Mouse (Mus musculus): ENCODE results near the gene Gm20708.
"Not testable (repeated sequence)": the region's sequence is repeated elsewhere in the genome, so short reads cannot be mapped to it uniquely, and the experiment has no call there.

The Gm20708 gene

DNA sequence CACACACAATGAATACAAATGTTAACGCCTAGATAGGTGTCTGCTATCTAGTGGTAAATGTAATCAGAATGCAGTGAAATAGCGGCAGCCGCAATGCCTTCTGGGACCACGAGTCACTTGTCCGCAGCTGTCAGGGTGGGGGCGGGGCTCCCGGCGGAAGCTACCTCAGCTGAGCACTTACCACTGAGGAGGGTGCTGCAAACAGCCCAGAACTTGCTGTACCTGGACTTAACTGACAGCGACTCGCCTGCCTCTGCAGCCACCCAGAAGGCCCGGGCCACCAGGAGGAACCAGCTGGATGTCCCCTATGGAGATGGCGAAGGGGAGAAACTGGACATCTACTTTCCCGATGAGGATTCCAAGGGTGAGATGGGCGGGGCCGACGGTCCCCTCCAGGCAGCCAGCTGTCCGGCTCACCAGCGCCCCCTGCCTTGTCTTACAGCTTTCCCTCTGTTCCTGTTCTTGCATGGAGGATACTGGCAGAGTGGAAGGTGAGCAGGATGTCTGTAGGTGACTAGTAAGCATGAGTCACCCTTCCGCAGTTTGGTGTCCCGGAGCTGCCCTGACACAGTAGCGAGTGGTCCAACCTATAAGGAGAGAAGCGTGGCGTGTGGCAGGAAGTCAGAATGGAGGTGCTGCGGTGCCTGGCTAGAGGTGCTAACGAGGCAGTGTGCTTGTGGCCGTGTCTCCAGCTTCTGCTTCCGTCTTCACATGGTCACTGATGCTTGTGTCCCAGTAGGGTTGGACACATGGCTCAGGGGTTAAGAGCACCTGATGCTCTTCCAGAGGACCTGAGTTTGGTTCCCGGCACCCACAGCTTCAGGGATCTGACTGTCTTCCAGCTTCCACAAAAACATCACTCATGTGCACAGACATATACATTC lies 22.9 kb downstream of the Gm20708 start:
- peak; percentile 98 for DNase-seq (ENCODE audit: low read depth, low spot score)

DNA sequence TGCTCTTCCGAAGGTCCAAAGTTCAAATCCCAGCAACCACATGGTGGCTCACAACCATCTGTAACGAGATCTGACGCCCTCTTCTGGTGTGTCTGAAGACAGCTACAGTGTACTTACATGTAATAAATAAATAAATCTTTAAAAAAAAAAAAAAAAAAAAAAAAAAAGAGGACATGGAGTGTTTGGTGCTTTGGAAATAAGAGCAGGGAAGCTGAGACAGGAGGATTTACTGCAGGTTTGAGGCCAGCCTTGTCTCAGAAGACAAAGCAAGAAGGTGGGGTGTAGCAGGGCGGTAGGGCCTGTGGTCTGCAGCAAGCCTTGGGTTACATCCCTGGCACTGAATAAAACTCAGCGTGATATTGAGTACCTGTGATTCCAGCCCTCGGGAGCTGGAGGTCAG lies 24.0 kb downstream of the Gm20708 start:
- DNase-seq (ENCODE audit: low read depth, low spot score) = not testable (repeated sequence)

DNA sequence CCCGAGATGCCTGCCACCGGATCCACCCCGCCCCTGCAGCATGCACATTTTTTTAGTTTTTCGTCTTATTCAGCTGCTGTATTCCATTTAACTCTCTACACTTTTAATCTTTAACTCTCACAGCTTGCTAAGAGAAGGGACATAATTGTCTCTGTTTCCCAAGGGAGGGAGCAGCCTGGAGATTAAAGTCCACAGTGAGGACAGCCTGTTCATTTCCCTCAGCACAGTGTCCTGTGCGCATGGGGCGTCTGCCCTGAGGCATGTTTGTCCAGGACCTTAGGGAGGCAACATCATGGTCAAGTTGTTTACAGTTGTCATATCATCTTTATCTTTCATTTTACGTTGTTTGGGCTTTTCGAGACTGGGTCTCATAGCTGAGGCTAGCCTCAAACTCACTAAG lies 24.6 kb downstream of the Gm20708 start:
- DNase-seq (ENCODE audit: low read depth, low spot score) = no peak

DNA sequence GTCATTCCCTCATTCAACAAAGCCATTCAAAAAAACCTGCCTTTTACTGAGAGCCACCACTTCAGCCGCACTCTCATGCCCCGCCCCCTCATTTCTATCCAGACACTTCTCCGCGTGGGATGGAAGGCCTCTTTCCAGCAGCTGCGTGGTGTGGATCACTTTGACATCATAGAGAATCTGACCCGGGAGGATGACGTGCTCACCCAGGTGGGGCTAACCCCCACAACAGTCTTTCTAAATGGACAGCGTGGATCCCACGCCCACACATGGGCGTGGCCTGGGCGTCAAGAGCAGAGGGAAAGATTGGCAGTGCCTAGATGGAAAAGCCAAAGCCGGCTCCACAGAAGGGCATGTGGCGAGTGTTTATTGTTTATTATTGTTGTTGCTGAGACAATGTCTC lies 26.8 kb downstream of the Gm20708 start:
- DNase-seq (ENCODE audit: low read depth, low spot score) = no peak

DNA sequence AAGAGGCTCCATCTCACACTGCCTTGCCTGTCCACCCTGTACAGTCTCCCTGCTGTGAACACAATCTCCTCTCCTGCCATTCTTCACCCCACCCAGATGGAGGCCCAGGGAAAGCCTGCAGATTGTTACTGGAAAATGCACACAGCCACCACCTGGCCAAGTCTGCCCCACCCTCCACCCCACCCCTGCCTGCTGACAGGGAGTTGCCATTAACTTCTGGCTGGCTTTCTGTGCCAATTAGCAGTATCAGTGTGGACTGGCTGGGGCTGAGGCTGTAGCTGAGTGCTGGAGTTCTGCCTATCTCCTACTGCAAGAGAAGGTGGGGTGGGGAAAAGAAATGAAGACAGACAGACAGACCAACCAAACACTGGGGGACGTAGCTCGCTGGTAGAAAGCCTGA lies 29.1 kb downstream of the Gm20708 start:
- no peak for DNase-seq (ENCODE audit: low read depth, low spot score)

DNA sequence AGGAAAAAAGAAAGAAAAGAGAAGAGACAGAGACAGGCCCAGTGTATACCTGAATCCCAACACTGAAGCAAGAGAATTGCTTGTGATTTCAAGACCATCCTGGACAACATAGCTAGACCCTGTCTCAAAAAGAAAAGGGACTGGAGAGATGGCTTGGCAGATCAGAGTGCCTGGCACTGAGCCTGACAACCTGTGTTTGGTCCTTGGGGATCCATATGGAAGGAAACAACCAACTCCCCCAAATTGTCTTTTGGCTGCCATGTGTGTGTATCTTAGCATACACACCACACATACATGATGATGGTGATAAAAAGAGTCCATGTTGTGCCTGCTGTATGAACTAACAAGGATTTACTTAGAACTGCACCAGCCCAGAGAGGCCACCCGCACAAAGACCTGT lies 29.6 kb downstream of the Gm20708 start:
- no peak for DNase-seq (ENCODE audit: low read depth, low spot score)

DNA sequence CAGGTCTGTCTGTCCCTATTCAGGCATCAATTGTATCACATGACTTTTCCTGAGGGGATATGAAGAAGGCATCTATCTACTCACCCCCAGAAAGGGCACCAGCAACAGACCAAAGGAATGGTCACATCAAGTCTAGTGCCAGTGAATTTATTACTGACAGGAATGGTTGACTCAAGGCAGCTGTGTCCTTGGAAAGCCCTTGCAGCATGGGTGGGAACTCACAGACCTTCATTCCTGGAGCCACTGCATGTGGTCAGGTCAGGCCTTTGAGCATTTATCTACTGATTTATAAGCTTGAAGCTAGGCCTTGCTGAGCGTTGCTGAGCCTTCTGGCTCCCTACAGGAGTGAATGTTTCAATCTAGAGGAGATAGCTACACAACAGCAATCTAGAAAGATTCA lies 31.4 kb downstream of the Gm20708 start:
- DNase-seq (ENCODE audit: low read depth, low spot score) = no peak

DNA sequence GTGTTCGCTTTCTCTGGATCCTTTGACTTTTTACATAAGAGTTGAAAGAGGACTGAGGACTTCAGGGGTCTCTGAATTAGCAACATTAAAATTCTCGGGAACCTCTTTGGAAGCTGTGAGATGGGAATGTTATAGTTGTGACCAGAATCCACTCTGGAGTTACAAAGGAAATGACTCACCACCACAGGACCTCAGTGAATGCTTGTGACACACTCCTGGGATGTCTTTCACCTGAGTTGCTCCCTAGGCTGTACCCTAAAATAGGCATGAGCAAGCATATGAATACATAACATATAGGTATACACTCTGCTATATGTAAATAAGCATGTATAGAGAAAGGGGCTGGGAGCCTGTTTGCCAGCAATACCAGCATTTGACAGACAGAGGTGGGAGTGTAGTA lies 34.0 kb downstream of the Gm20708 start:
- no peak for DNase-seq (ENCODE audit: low read depth, low spot score)

DNA sequence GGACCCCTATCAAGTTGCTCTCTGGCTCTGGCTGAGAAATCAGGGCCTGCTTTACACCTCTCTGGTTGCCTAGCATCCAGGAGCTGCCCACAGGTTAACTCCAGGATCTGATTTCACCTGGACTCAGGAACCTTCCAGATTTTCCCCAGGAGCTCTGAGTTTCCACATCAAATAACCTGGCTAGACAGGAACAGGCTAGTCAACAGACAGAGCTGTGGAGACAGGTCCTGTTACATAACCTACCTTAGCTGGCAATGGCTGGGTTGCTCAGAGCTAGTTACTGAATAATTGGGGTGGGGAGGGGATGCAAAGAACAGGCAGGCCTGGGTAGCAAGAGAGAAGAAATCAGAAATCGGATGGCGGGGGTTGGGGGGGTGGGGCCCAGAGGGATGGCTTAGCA lies 35.5 kb downstream of the Gm20708 start:
- DNase-seq (ENCODE audit: low read depth, low spot score) = no peak

DNA sequence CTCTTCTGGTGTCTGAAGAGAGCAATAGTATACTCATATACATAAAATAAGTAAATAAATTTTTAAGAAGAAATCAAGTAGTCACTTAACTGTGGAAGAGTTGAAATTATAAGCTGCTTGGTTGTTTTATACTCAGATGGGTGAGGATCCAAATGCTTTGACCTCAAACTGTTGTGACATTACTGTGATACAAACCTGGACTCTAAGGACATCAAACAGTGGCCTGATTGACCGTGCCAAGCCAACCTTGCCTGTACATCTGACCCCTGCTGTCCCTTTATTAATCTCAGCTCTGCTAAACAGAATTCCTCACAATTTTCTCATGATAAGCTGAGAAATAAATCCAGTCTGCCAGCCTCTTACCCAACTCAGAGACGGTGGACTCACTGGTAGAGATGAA lies 36.2 kb downstream of the Gm20708 start:
- DNase-seq (ENCODE audit: low read depth, low spot score) = no peak

DNA sequence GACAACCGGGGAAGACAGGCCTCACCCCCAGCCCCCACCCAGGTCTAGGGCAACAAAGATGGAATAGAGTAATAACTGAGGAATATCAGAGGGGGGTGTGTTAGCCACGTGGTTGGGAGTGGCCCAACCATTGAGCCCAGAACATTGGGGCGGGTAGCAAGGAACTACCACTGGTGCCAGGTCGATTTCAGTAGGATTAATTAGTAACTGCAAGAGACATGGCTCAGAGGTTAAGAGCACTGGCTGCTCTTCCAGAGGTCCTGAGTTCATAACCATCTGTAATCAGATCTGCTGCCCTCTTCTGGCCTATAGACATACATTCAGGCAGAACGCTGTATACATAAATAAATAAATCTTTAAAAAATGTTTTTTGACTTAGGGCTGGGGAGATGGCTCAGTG lies 37.2 kb downstream of the Gm20708 start:
- DNase-seq (ENCODE audit: low read depth, low spot score) = peak; percentile 53

DNA sequence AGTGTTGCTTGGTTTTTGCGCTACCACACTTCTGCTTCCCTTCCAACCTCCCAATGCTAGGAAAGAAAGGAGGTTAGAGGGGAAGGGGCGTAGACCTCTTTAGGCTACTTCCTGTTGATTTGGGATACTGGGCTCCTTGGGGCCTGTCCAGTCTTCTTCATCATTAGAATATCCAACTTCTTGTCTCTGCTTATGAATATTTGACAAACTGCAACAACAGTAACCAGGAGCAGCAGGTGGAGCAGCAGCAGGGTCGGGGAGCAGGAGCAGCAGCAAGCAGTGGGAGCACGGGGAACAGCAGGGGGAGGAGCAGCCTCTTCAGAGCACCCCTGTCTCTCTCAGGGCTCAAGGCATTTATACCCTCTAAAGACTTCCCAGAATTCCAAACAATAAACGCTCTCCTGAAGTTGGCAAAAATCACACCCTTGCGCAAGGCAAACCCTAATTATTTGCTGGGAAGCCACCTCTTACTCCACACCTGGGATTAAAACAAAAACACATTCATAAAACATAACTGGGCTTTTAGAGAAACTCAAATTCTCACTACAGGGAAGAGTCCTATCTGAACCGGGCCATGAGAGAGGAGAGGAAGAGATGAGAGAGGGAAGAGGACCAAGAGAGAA lies 38.2 kb downstream of the Gm20708 start:
- no peak for DNase-seq (ENCODE audit: low read depth, low spot score)

DNA sequence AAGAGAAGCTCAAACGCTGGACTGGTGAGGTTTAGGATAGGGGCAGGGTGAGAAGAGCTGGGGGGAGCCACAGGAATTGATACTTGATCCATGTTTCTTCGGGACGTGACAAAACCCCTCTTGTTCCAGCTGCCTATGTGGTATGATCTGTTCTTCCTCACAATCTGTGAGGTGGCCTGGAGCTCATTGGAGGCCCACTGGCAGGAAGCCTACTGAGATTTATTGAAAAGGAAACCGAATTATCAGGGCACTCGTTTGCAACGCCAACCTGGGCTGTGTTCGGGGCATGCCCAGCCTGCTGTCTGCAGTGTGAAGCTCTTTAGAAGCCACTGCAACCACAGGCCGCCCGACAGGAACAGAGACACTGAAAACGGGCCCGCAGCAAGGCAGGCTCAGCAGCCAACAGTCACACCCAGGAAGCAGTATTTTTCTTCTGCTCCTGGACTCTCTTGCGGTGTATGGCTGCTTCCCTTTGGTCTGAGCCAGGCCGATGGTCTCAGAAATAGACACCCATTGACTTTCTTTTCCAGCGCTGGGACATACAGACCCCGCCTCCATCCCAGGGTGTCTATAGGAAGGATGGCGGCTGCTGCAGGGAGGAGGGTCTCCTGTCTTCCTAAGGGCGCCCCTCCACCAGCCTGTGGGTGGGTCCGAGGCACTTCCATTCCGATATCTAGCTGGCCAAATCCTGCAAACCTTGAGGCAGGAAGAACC lies 39.0 kb downstream of the Gm20708 start:
- DNase-seq (ENCODE audit: low read depth, low spot score) = peak; percentile 79

DNA sequence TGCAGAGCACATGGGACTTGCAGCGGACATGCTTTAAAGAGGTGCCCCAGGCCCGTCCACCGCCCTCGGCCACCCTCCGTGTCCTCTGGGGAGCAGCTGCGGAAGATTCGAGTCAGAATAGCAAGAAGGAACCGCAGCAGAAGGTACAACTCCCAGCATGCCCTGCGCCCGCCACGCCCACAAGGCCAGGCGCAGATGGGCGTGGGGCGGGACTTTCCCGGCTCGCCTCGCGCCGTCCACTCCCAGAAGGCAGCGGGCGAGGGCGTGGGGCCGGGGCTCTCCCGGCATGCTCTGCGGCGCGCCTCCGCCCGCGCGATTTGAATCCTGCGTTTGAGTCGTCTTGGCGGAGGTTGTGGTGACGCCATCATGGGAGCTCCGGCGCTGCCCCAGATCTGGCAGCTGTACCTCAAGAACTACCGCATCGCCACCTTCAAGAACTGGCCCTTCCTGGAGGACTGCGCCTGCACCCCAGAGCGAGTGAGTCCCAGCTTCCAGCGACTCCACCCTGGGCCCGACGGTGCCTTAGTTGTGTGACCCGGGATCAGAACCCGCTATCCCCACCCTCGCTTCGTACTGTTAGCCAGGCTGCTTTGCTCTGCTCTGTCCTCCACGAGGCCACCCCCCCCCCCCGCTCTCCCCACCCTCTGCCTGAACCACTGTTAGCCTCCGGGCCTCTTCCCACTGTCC lies 39.7 kb downstream of the Gm20708 start, which contains the start of gene Birc5:
TSS of gene Birc5 (plus strand) at position 267 of the 687 bp plus-strand sequence.
- DNase-seq (ENCODE audit: low read depth, low spot score) = peak; percentile 99

DNA sequence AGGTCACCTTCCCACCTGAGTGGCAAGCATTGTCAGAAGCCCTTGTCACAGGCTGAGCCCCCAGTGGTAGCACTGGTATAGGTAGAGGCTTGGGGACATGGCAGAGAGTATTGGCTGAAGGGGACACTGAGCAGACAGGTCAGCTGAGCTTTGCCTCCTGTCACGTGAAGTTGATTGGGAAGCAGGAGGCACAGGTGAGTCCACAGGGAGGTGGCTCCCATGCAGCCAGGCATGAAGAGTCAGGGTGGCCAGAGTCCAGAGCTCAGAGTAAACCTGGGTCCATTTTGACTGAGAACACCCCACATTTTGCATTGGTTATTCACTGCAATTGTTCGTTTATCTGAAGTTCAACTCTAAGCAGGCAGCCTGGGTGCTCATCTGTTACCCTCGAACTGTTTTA lies 43.4 kb downstream of the Gm20708 start:
- DNase-seq (ENCODE audit: low read depth, low spot score) = no peak

DNA sequence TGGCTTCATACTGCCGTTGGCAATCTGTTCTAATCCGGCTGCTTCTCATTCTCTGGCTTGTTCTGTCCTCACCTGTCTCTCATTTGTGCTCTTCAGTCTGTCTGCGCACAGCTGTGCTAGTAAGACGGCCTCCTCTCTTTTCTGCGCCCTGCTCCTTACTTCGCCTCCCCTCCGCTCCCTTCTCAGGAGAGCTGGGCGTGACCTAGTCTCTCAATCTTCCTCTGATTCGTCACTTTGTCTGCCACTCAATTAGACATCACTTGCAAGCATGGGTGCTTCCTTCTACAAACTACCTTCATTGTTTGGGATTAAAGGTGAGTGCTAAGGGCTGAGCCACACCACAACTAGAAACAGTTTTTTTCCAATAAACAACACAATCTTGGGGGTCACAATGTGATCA lies 44.8 kb downstream of the Gm20708 start:
- DNase-seq (ENCODE audit: low read depth, low spot score) = no peak

DNA sequence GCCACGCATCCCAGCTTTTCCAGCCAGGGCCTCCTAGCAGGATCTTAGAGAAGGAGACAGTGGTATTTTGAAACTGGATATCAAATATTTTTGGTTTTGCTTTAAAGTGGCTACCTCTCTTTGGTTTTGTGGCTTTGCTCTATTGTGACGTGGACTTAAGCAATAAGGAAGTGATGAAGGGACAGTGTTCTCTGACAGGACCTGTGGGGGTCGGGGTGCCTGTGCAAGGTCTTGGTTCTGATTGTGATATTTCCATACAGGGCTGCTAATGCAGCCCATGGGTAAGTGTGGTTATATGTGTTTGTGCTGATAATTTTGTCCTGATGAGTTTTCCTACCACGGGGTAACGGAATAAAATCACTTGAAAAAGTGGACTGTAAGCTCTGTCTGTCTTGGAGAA lies 45.9 kb downstream of the Gm20708 start:
- DNase-seq (ENCODE audit: low read depth, low spot score) = no peak

DNA sequence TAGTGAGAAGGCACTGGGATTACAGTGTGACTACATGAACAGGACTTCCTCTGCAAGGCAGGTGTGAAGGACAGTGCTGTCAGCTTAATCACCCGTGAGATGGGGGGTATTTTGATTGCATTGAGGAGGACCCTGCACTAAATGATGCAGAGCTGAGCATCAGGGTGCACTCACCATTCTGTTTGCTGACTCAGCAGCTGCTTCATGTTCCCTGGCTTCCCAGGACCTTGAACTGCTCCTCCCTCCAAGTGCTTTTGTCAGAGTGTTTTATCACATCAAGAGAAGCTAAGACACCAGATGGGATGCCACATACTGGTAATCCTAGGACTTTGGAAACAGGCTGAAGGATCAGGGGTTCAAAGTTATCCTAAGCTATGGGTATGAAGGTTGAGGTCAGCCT lies 46.5 kb downstream of the Gm20708 start:
- no peak for DNase-seq (ENCODE audit: low read depth, low spot score)

DNA sequence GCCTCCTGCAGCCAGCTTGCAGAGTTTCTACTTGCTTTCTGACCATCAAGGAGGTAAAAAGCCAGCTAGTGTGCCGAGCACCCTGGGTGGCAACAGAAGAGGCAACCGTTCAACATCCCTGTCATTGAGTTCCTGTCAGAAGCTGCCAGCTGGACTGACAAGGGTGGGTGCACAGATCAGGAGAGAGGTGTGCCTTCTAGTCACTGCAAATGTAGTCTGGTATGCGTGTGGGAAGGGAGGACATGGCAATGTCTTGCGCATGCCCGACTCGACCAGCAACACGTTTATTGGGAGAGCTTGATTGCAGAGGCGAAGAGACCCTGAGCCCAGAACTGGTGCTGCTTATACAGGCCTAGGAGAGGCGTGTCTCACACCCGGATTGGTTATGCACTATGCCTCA lies 48.0 kb downstream of the Gm20708 start:
- no peak for DNase-seq (ENCODE audit: low read depth, low spot score)

DNA sequence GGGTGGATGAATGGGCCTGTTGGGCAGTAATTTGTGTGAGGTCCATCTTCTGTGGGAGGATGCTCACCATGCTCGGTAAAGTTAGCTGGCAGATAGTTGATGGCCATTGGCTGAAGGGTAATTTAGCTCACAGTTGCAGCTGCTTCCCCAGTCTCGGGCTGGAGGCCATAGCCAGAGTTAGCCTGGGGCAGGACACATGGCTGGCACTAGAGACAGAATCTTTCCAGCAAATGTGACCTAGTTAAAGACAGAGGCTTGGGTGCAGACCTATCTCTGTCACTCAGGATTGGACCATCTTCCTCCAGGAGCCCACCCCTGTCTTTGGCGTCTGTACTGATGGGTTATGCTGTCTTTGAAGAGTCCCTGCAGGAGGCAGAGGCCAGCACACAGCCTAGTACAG lies 48.9 kb downstream of the Gm20708 start:
- DNase-seq (ENCODE audit: low read depth, low spot score) = no peak

DNA sequence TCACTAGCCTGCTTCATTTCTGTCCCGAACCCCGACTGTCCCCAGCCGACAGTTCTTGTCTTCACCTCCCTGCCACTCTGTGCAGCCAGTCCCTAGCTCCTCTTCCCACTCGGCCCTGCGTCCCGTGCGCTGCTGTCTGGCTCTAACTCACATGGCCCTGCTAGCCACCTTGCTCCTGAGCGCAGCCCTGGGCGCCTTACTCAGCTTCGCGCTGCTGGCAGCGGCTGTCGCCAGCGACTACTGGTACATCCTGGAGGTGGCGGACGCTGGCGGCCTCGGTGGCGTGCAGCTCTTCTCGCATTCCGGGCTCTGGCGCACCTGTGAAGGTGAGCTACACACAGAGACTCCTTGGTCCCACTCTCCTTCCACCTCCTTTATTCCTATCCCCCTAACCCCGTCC lies 51.1 kb downstream of the Gm20708 start, which contains the start of gene Tmem235:
TSS of gene Tmem235 (plus strand) at position 152 of the 400 bp plus-strand sequence.
- peak; percentile 51 for DNase-seq (ENCODE audit: low read depth, low spot score)
